Mouse (Mus musculus) B cell, adult 67 days (primary cell): ENCODE data around the gene Fam185a. TPM values are rescaled to one million over a fixed set of nuclear protein-coding genes. Genes with fewer than 3 reads are reported as not detected.

Experiments
- total RNA-seq, 2 experiments: library from RNA; stranded (reverse); gene quantifications; 4 replicates each; pipeline ENCODE4 v1.2.4; 2023

The Fam185a gene
- total RNA-seq = 1 to 10 TPM; 7.1 to 8.3 TPM

DNA sequence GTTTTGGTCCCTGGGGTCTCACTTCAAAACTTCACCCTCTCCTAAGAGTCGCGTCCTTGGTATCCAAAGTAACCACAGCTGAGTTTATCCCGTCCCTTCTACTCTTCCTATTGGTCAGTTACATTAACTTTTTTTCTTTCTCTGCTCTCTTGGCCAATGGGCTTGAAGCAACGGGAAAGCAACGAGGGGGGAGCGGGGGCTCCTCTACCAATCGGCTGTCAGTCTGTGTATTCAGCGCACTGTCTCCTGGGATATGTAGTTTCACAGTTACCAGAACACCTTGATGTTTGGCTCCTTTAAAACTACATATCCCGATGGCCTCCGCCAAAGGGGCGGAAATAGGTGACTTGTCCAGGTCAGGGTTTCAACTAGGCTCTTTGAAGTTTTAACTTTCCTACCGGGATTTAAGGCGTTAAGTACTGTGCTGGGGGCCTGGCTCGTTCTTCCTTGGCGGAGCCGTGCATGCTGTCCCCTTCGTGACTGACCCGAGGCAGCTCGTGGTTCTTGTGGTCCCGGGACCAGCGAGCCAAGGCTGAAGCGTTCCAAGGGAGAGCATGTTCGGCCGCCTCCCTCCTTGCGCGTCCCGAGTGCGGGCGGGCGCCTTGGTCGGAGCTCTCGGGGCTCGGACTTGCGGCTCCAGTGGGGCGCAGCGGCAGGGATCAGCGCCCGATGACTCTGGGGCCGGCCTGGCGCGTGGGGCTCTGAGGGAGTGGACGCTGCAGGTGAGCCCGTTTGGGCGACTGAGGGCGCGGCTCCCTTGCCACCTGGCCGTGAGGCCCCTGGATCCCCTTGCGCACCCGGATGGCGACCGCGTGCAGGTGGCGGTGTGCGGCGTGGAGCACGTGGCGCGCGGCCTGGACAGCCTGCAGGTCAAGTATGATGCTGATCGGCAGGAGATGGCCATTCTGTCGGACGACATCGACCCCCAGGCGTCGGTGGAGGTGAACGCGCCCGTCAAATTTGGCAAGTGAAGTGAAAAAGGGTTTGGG is at the start of gene Fam185a, which contains the start of gene Ccdc146:
Gene Fam185a, plus strand, starts transcription at position 345 of the 989 bp plus-strand sequence.
Gene Ccdc146, minus strand, starts transcription at position 64 of the 989 bp plus-strand sequence.

Other genes with a start within 250 kb of the Fam185a start
- 10 to 100 TPM; 19.9 to 20.9 TPM for gene Gsap, start 238.7 kb upstream of the Fam185a start, total RNA-seq
- under 1 TPM; 0.33 to 0.73 TPM for gene Fgl2, start 52.3 kb upstream of the Fam185a start, total RNA-seq
- gene Ccdc146, start 281 bp upstream of the Fam185a start, total RNA-seq = not detected
- not detected for gene Lrrc17, start 118.6 kb downstream of the Fam185a start, total RNA-seq
- not detected for gene Fbxl13, start 220.7 kb downstream of the Fam185a start, total RNA-seq
- 10 to 100 TPM; 39.9 to 40.3 TPM for gene Armc10, start 220.9 kb downstream of the Fam185a start, total RNA-seq